Mouse (Mus musculus) ES-E14 (cell line): ENCODE results near the gene Pitpnm2.

ENCODE experiments used
- CHD2 ChIP-seq: IDR thresholded peaks from 2 replicates; pipeline ENCODE4 v1.6.1; 2014; ENCODE audit warnings: mild to moderate bottlenecking, low read depth, low read length, inconsistent platforms
- HCFC1 ChIP-seq: IDR thresholded peaks from 2 replicates; pipeline ENCODE4 v1.6.1; 2012; ENCODE audit warnings: low read length, inconsistent platforms, borderline replicate concordance; ENCODE audit not compliant: insufficient read depth
- MAFK ChIP-seq: IDR thresholded peaks from 2 replicates; pipeline ENCODE4 v1.6.1; 2014; ENCODE audit warnings: mild to moderate bottlenecking, low read depth, low read length, inconsistent platforms; ENCODE audit not compliant: insufficient read depth
- ZC3H11A ChIP-seq: IDR thresholded peaks from 2 replicates; pipeline ENCODE4 v1.6.1; 2012; ENCODE audit warnings: low read depth, mild to moderate bottlenecking, inconsistent platforms, low read length, borderline replicate concordance
- ZNF384 ChIP-seq: IDR thresholded peaks from 2 replicates; pipeline ENCODE4 v1.6.1; 2012; ENCODE audit warnings: low read depth, low read length, inconsistent platforms

DNA sequence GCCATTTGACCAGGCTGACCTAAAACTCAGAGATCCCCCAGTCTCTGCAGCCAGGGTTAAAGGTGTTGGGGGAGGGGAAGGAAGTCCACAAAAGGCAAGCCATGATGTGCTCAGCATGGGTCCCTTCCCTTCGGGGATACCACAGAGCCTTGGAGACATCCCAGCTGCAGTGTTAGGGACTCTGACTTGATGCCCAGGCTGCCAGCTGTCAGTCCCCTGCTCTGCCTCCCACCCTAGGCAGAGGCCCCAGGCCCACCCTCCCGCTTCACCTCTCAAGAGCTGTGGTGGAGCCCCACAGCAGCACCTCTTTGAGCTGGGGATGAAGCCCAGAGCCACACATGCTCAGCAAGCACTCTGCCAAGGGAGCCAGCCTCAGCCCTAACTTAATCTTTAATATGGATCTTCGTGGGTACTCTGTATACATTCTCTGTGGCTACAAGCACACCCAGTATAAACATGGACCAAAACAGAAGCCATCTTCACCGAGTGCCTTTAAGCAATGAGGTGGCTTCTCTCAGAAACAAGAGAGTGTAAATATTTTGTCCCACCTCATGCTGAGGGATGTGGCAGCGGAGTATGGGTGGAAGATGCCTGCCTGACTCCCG is 171.6 kb downstream of the Pitpnm2 start:
- TF ChIP-seq CHD2 (no peak), ZNF384 (no peak), ZC3H11A (no peak), MAFK (no peak), HCFC1 (no peak)
